Mouse (Mus musculus): ENCODE data around the gene Klc1.

DNA sequence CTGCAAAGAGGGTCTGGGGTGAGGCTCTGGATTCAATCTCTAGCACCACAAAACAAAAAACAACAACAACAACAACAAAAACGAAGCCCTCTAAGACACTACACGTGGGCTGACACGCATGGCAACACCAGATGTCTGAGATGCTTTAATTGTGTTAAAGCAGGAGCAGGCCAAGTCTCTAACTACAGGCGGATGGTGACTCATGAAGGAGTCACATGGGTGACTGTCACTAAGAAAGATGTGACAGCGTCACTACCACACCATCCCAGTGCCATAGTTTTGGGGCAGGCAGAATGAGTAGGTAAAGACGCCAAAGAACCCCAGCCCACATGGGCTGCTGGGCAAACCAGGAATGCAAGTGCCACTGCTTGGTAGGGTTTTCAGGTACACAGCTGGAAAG is 6.2 kb upstream of the Klc1 start:
- no peak for TF ChIP-seq POLR2A (IDR thresholded peaks at IDR 0.05; ENCODE audit: extremely low read depth, insufficient read depth, low read length)
- TF ChIP-seq CTCF (IDR thresholded peaks at IDR 0.05; ENCODE audit: extremely low read depth, insufficient read depth, low read length): no peak
